Mouse (Mus musculus) liver, adult 10 weeks (tissue): ENCODE results near the gene Gm16429. TPM values are rescaled to one million over a fixed set of nuclear protein-coding genes. Genes with fewer than 3 reads are reported as not detected.

Experiments used
- polyA plus RNA-seq: library from polyadenylated mRNA; stranded (reverse); fragments of 350-450 nt; fragmentation: Illumina TruSeq; extraction: RNeasy Lipid Tissue Mini Kit (QIAGEN cat#74804); gene quantifications from one replicate; pipeline ENCODE4 v1.2.3, GENCODE M21; 2014; ENCODE audit warnings: low read depth, low replicate concordance

Gene Gm16429
- not detected for polyA plus RNA-seq

DNA sequence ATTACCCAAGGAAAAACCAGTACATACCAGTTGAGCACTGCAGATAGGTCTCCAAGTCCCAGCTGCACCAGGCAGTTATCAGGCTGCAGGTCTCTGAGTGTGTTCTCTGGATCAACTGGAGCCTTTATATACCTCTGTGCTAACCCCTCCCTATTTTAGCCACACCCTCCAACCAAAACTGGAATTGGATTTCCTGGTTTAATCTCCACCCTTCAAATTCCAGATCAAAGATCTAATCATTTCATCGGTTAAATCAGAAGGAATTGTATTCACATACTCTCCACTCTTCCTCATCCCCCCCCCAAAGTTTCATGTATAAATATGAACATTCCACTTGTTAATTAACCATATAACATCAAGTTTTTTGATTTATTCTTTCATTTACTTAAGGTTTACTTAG lies at the start of gene Gm16429:
Gene Gm16429 (minus strand): TSS at position 101 of the 400 bp plus-strand sequence.

Other genes starting within 250 kb of the Gm16429 start
- not detected for gene Gm7792, start 85.3 kb downstream of the Gm16429 start, polyA plus RNA-seq
- not detected for gene BC061212, start 141.5 kb upstream of the Gm16429 start, polyA plus RNA-seq
- not detected for gene Gm6351, start 147.3 kb upstream of the Gm16429 start, polyA plus RNA-seq